Mouse (Mus musculus) layer of hippocampus, adult 8-10 months (tissue): Measurements from ENCODE around the gene Gdi2. TPM values are rescaled to one million over a fixed set of nuclear protein-coding genes. Genes with fewer than 3 reads are reported as not detected.
"Not testable (repeated sequence)": the region's sequence is repeated elsewhere in the genome, so short reads cannot be mapped to it uniquely, and the experiment has no call there.

Experiments used
- DNase-seq, 2 experiments: peaks; one replicate each; pipeline ENCODE4 v3.0.0; 2022; ENCODE audit warnings: low spot score in 2 of 2
- total RNA-seq, 4 experiments: library from RNA; stranded (reverse); gene quantifications; 2 replicates each; pipeline ENCODE4 v1.2.4; 2022

Gene Gdi2
- 100 to 1,000 TPM; 300 to 325 (median 314) TPM for total RNA-seq

GRCm38 (mm10) chr13:3537594-3538222 lies at the start of gene Gdi2:
Gdi2 (plus strand) TSS chr13:3538063.
- DNase-seq: peak; percentile 89 to 91

GRCm38 (mm10) chr13:3495526-3495925 lies 42.3 kb upstream of the Gdi2 start:
- no peak for DNase-seq

- DNase-seq: not testable (repeated sequence)
These were observed 36.8 kb upstream of the Gdi2 start for GRCm38 (mm10) chr13:3501014-3501413.

- DNase-seq: not testable (repeated sequence)
These were observed 22.5 kb upstream of the Gdi2 start for GRCm38 (mm10) chr13:3515351-3515750.

GRCm38 (mm10) chr13:3519357-3519756 lies 18.5 kb upstream of the Gdi2 start:
- DNase-seq: not testable (repeated sequence)

- DNase-seq: not testable (repeated sequence)
These were observed 17.9 kb upstream of the Gdi2 start for GRCm38 (mm10) chr13:3519994-3520393.

GRCm38 (mm10) chr13:3523459-3523858 lies 14.4 kb upstream of the Gdi2 start:
- DNase-seq: no peak

GRCm38 (mm10) chr13:3523946-3524345 lies 13.9 kb upstream of the Gdi2 start:
- DNase-seq: no peak

GRCm38 (mm10) chr13:3525611-3526051 lies 12.2 kb upstream of the Gdi2 start:
- no peak for DNase-seq

- no peak for DNase-seq
These were observed 11.5 kb upstream of the Gdi2 start for GRCm38 (mm10) chr13:3526328-3526727.

- no peak for DNase-seq
These were observed 7.4 kb upstream of the Gdi2 start for GRCm38 (mm10) chr13:3530451-3530850.

- DNase-seq: not testable (repeated sequence)
These were observed 6.7 kb upstream of the Gdi2 start for GRCm38 (mm10) chr13:3531176-3531575.

GRCm38 (mm10) chr13:3531692-3532320 lies 6.1 kb upstream of the Gdi2 start:
- no peak for DNase-seq

- DNase-seq: no peak
These were observed 5.4 kb upstream of the Gdi2 start for GRCm38 (mm10) chr13:3532451-3532850.

GRCm38 (mm10) chr13:3534146-3534545 lies 3.7 kb upstream of the Gdi2 start:
- DNase-seq: no peak

GRCm38 (mm10) chr13:3538223-3538968 lies 533 bp downstream of the Gdi2 start:
- DNase-seq: peak; percentile 50 to 55

- DNase-seq: no peak
These were observed 1.2 kb downstream of the Gdi2 start for GRCm38 (mm10) chr13:3538969-3539562.

GRCm38 (mm10) chr13:3540166-3540565 lies 2.3 kb downstream of the Gdi2 start:
- no peak for DNase-seq

GRCm38 (mm10) chr13:3541159-3541782 lies 3.4 kb downstream of the Gdi2 start:
- no peak for DNase-seq

- no peak for DNase-seq
These were observed 6.4 kb downstream of the Gdi2 start for GRCm38 (mm10) chr13:3544077-3544874.

GRCm38 (mm10) chr13:3544925-3545324 lies 7.1 kb downstream of the Gdi2 start:
- DNase-seq: no peak
